Mouse (Mus musculus) embryonic facial prominence, embryonic 11.5 days (tissue): ENCODE results near the gene Naa80. TPM values are rescaled to one million over a fixed set of nuclear protein-coding genes. Genes with fewer than 3 reads are reported as not detected.

Source experiments
- ATAC-seq: fragments of 200-750 bp; cut with Nextera tagmentation; replicated peaks from 2 replicates; pipeline ENCODE4 v1.8.0; 2017; ENCODE audit warnings: low read depth; ENCODE audit not compliant: insufficient number of reproducible peaks, low FRiP score, low TSS enrichment
- DNase-seq: peaks from one replicate; pipeline ENCODE4 v3.0.0-alpha.2; 2015; ENCODE audit warnings: low spot score
- H3K27ac ChIP-seq: fragments of 300-500 bp; sonication (generic); replicated peaks from 2 replicates; pipeline ENCODE4 v1.5.1; 2014; ENCODE audit warnings: mild to moderate bottlenecking, low read depth, low read length, control low read depth
- H3K27me3 ChIP-seq: fragments of 300-500 bp; sonication (generic); 2 replicates; pipeline ENCODE4 v1.6.1; 2014; ENCODE audit warnings: mild to moderate bottlenecking, low read length, moderate library complexity, mixed read lengths; ENCODE audit not compliant: control insufficient read depth, insufficient read depth
- H3K36me3 ChIP-seq: fragments of 300-500 bp; sonication (generic); replicated peaks from 2 replicates; pipeline ENCODE4 v1.6.1; 2014; ENCODE audit warnings: low read depth, mild to moderate bottlenecking, low read length, moderate library complexity, mixed read lengths; ENCODE audit not compliant: control insufficient read depth, insufficient read depth
- H3K4me1 ChIP-seq: fragments of 300-500 bp; sonication (generic); 2 replicates; pipeline ENCODE4 v1.6.1; 2014; ENCODE audit warnings: low read length, mixed read lengths; ENCODE audit not compliant: control insufficient read depth, insufficient read depth
- H3K4me2 ChIP-seq: fragments of 300-500 bp; sonication (generic); 2 replicates; pipeline ENCODE4 v1.6.1; 2014; ENCODE audit warnings: low read depth, mild to moderate bottlenecking, control low read depth, low read length, moderate library complexity
- H3K4me3 ChIP-seq: fragments of 300-500 bp; sonication (generic); 2 replicates; pipeline ENCODE4 v1.5.1; 2014; ENCODE audit warnings: low read depth, low read length, control low read depth
- H3K9ac ChIP-seq: fragments of 300-500 bp; sonication (generic); replicated peaks from 2 replicates; pipeline ENCODE4 v1.6.1; 2014; ENCODE audit warnings: mild to moderate bottlenecking, control low read depth, low read length
- H3K9me3 ChIP-seq: fragments of 300-500 bp; sonication (generic); replicated peaks from 2 replicates; pipeline ENCODE4 v1.6.1; 2016; ENCODE audit warnings: mild to moderate bottlenecking, low read length, inconsistent platforms, mixed read lengths; ENCODE audit not compliant: control insufficient read depth
- WGBS: fragments of 180-500 bp; shearing (Covaris S2); extraction: QIAGEN DNeasy Blood & Tissue Kit; methylation state at CpG from one replicate; pipeline ENCODE4 v1.1.7; 2014; 5-methylcytosine and 5-hydroxymethylcytosine counted together
- polyA plus RNA-seq: library from polyadenylated mRNA; unstranded; fragments of >200 nt; fragmentation: Nextera tagmentation; extraction: Ambion mirVana; gene quantifications from 2 replicates; pipeline ENCODE4 v1.2.1, GENCODE M21; 2014

Gene Naa80
- polyA plus RNA-seq, 1 experiment from 2014 or later, result 11.8 TPM

GRCm38 (mm10) chr9:107545602-107546001 is 33.1 kb upstream of the Naa80 start:
- no peak overlapping the region for H3K4me3 ChIP-seq
- 13% methylated on average over 3 of the region's 3 CpGs for WGBS
- H3K27ac ChIP-seq, result no peak overlapping the region
- H3K9me3 ChIP-seq, result no peaks in the 10 kb centered on the region
- no peak overlapping the region for H3K4me2 ChIP-seq
- ATAC-seq (no peak), DNase-seq (peak; percentile 83)
- H3K36me3 ChIP-seq, result no peaks in the 10 kb centered on the region; the same call in 1 of the 2 replicates
- no peaks in the 10 kb centered on the region; the same call in none of the 2 replicates for H3K4me1 ChIP-seq
- H3K9ac ChIP-seq, result no peak overlapping the region
- H3K27me3 ChIP-seq, result 0 out of 2 replicates have a peak, but pooled peaks cover under 1% of the 10 kb centered on the region

DNA sequence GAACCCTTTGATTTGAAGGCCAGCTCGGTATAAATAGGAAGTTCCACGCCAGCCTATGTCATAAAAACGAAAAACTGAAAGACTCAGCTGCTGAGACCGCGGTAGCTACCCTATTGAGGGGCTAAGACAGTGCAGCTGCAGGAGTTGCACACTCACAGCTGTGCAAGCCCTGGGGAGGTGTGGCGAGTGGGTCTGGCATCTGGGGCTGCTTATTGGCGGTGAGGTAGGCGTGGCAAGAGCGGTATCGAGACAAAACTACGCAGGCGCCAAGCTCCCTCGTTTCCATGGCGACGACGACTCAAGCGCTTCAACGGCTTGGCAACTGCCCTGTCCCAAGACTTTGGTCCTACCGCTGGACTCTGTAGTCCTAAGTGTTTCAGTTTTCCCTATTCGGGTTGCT is 31.7 kb upstream of the Naa80 start, which contains the start of gene Zmynd10:
Zmynd10 (plus strand) TSS at position 273 of the 400 bp plus-strand sequence.
- Histone ChIP-seq H3K4me2 (peak within 1 kb of the TSS; percentile 44), H3K27me3 (peaks cover 5% of the 10 kb centered on the region; the same call in 1 of the 2 replicates), H3K36me3 (no peaks in the 10 kb centered on the region; the same call in 1 of the 2 replicates), H3K4me3 (no peak within 1 kb of the TSS; the same call in 1 of the 2 replicates), H3K4me1 (no peaks in the 10 kb centered on the region; the same call in none of the 2 replicates), H3K9ac (no peak within 1 kb of the TSS), H3K9me3 (no peaks in the 10 kb centered on the region), H3K27ac (no peak within 1 kb of the TSS)
- 5% methylated on average over 20 of the region's 20 CpGs for WGBS
- peak; percentile 98 for DNase-seq
- ATAC-seq, result peak; percentile 64

GRCm38 (mm10) chr9:107547957-107548356 is 30.7 kb upstream of the Naa80 start:
- Histone ChIP-seq H3K27me3 (peaks cover 5% of the 10 kb centered on the region; the same call in 1 of the 2 replicates), H3K9me3 (no peaks in the 10 kb centered on the region), H3K27ac (no peak overlapping the region), H3K4me1 (no peaks in the 10 kb centered on the region; the same call in 1 of the 2 replicates), H3K36me3 (no peaks in the 10 kb centered on the region; the same call in 1 of the 2 replicates), H3K9ac (no peak overlapping the region), H3K4me2 (no peak overlapping the region), H3K4me3 (no peak overlapping the region)
- DNase-seq (no peak), ATAC-seq (no peak)
- WGBS, result 78% methylated on average over 5 of the region's 5 CpGs

DNA sequence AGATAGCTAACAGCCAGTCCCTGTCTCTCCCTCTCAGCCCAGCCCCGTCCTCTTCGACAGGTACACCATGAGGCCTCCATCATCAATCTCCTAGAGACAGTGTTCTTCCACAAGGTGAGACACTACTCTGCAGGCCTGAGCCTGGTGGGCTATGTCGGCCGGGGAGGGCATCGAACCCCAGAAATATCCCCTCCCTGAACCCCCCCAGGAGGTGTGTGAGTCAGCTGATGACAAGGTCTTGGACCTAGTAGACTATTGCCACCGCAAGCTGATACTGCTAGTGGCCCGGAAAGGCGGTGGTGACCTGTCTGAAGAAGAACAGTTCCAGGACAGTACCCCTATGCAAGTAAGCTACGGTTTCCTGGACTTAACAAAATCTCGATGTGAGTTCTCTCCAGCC is 29.9 kb upstream of the Naa80 start:
- peaks cover 5% of the 10 kb centered on the region; the same call in 1 of the 2 replicates for H3K27me3 ChIP-seq
- no peaks in the 10 kb centered on the region; the same call in 1 of the 2 replicates for H3K4me1 ChIP-seq

GRCm38 (mm10) chr9:107549297-107550074 is 29.2 kb upstream of the Naa80 start:
- no peaks in the 10 kb centered on the region for H3K9me3 ChIP-seq
- H3K4me2 ChIP-seq, result no peak overlapping the region
- H3K9ac ChIP-seq, result no peak overlapping the region
- H3K4me1 ChIP-seq, result no peaks in the 10 kb centered on the region; the same call in 1 of the 2 replicates
- H3K27me3 ChIP-seq, result peaks cover 5% of the 10 kb centered on the region; the same call in 1 of the 2 replicates
- WGBS, result 81% methylated on average over 20 of the region's 20 CpGs
- no peak overlapping the region for H3K27ac ChIP-seq
- ATAC-seq (no peak), DNase-seq (no peak)
- H3K4me3 ChIP-seq, result no peak overlapping the region
- H3K36me3 ChIP-seq, result no peaks in the 10 kb centered on the region; the same call in 1 of the 2 replicates

More for the DNA sequence above, 29.9 kb upstream of the Naa80 start:
- no peak overlapping the region for H3K9ac ChIP-seq
- H3K27ac ChIP-seq, result no peak overlapping the region
- 85% methylated on average over 10 of the region's 10 CpGs for WGBS
- ATAC-seq, result no peak
- H3K9me3 ChIP-seq, result no peaks in the 10 kb centered on the region
- no peak overlapping the region for H3K4me2 ChIP-seq
- no peaks in the 10 kb centered on the region; the same call in 1 of the 2 replicates for H3K36me3 ChIP-seq
- no peak for DNase-seq
- H3K4me3 ChIP-seq, result no peak overlapping the region

DNA sequence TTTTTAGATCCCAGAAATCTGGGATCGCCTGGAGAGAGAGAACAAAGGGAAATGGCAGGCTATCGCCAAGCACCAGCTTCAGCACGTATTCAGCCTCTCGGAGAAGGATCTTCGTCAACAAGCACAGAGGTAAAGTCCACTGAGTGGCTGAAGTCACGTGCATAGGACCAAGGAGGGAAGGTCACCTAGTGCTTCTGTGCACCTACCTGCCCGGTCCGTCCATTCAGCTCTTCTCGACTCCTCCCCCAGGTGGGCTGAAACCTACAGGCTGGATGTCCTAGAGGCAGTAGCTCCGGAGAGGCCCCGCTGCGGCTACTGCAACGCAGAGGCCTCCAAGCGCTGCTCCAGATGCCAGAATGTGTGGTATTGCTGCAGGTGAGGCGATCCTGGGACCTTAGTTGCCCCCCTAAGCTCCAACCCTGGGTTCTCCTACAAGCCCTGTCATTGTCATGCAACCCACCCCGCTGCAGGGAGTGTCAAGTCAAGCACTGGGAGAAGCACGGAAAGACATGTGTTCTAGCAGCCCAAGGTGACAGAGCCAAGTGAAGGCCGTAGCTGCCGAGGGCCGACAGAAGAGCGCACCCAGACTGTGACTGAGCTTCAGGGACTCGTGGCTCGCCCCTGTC is 28.1 kb upstream of the Naa80 start:
- Histone ChIP-seq H3K4me3 (peak overlapping the region; percentile 50), H3K4me2 (peak overlapping the region; percentile 92), H3K27me3 (peaks cover 5% of the 10 kb centered on the region; the same call in 1 of the 2 replicates), H3K9me3 (no peaks in the 10 kb centered on the region), H3K9ac (peak overlapping the region; percentile 82; the same call in 1 of the 2 replicates), H3K36me3 (no peaks in the 10 kb centered on the region), H3K4me1 (no peaks in the 10 kb centered on the region; the same call in 1 of the 2 replicates), H3K27ac (no peak overlapping the region)
- ATAC-seq (no peak), DNase-seq (no peak)
- WGBS, result 20% methylated on average over 23 of the region's 23 CpGs

DNA sequence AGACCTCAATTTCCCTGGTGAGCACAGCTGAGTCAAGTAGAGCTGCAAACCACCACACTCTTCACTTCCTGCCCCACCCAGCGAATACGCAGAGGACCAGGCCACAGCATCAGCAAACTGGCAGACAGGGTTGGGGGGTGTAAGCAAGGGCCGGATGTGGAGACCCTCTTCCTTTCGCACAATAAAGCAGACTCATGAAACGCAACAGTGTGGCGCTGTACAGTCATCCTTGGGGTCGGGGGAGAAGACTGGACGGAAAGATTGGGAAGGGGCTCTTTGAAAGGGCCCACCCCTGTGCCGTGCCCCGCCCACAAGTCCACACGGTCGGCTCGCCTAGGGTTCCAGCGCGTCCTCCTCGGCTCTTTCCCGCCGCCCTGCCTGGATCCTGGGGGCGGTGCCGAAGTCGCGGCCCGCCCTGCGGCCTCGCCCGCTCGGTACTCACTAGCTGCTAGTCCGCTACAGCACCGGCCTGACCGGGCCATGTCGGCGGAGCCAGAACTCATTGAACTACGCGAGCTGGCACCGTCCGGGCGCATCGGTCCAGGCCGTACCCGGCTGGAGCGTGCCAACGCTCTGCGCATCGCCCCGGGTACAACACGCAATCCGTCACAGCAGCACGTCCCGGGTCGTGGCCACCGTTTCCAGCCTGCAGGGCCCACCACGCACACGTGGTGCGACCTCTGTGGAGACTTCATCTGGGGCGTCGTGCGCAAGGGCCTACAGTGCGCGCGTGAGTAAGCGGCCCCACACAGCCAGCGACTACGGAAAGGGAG is 27.4 kb upstream of the Naa80 start, which contains the start of gene Rassf1:
Rassf1 (plus strand) TSS at position 439 of the 773 bp plus-strand sequence.
- Histone ChIP-seq H3K4me1 (no peaks in the 10 kb centered on the region; the same call in none of the 2 replicates), H3K27me3 (peaks cover 5% of the 10 kb centered on the region; the same call in 1 of the 2 replicates), H3K4me2 (peak within 1 kb of the TSS; percentile 92), H3K9me3 (no peaks in the 10 kb centered on the region), H3K27ac (no peak within 1 kb of the TSS), H3K9ac (peak within 1 kb of the TSS; percentile 82), H3K36me3 (no peaks in the 10 kb centered on the region), H3K4me3 (peak within 1 kb of the TSS; percentile 50)
- peak; percentile 10 for ATAC-seq
- WGBS, result under 1% methylated on average over 54 of the region's 63 CpGs
- peak; percentile 78 for DNase-seq
